Mouse (Mus musculus) CH12.LX (cell line): Measurements from ENCODE around the gene Cfap77. TPM values are rescaled to one million over a fixed set of nuclear protein-coding genes. Genes with fewer than 3 reads are reported as not detected.

Experiments used
- DNase-seq: peaks from one replicate; pipeline ENCODE4 v3.0.0-alpha.2; 2013; ENCODE audit errors: extremely low read depth
- H3K27ac ChIP-seq: 2 replicates; pipeline ENCODE4 v1.5.1; 2012; ENCODE audit warnings: low read depth, mild to moderate bottlenecking, control low read depth, moderate library complexity; ENCODE audit not compliant: insufficient read depth
- H3K27me3 ChIP-seq: replicated peaks from 2 replicates; pipeline ENCODE3; 2012; ENCODE audit warnings: inconsistent platforms
- H3K36me3 ChIP-seq, 2 experiments: replicated peaks in 1 of 2; 2 replicates each; pipeline versions ENCODE3 to v1.6.1; 2012; ENCODE audit warnings: inconsistent platforms in 1 of 2, low read length in 1 of 2, mild to moderate bottlenecking in 1 of 2, mixed read lengths in 1 of 2, moderate library complexity in 1 of 2; ENCODE audit not compliant: control insufficient read depth in 1 of 2, insufficient read depth in 1 of 2
- H3K4me1 ChIP-seq, 2 experiments: 2 replicates each; pipeline ENCODE4 v1.6.1; 2012; ENCODE audit warnings: inconsistent platforms in 1 of 2, moderate library complexity in 1 of 2; ENCODE audit not compliant: insufficient read depth in 2 of 2, control insufficient read depth in 1 of 2
- H3K4me2 ChIP-seq: 2 replicates; pipeline ENCODE4 v1.6.1; 2012; ENCODE audit warnings: low read depth, mild to moderate bottlenecking, control low read depth; ENCODE audit not compliant: poor library complexity, insufficient read depth, severe bottlenecking
- H3K4me3 ChIP-seq, 3 experiments: fragments of 150-350 bp in 1 of 3; sonication (generic) in 1 of 3; replicated peaks in 1 of 3; 2 replicates each; pipeline versions ENCODE3 to v1.5.1; 2011 to 2012; ENCODE audit warnings: low read depth in 2 of 3, low read length in 2 of 3, mild to moderate bottlenecking in 2 of 3, moderate library complexity in 2 of 3, control low read depth in 1 of 3, improper control_type of control experiment in 1 of 3, inconsistent platforms in 1 of 3, mixed read lengths in 1 of 3; ENCODE audit not compliant: poor library complexity in 1 of 3
- H3K79me2 ChIP-seq: replicated peaks from 2 replicates; pipeline ENCODE4 v1.6.1; 2012; ENCODE audit warnings: mild to moderate bottlenecking, moderate library complexity; ENCODE audit not compliant: control insufficient read depth, poor library complexity, insufficient read depth, severe bottlenecking; ENCODE audit errors: extremely low read depth
- H3K9ac ChIP-seq: 2 replicates; pipeline ENCODE4 v1.6.1; 2012; ENCODE audit warnings: low read depth, mild to moderate bottlenecking, control low read depth, moderate library complexity; ENCODE audit not compliant: insufficient read depth
- H3K9me3 ChIP-seq: replicated peaks from 2 replicates; pipeline ENCODE3; 2012; ENCODE audit warnings: low read length, inconsistent platforms, mixed read lengths
- CHD1 ChIP-seq: IDR thresholded peaks from 2 replicates; pipeline ENCODE4 v1.6.1; 2012; ENCODE audit warnings: low read depth, low read length, improper control_type of control experiment, inconsistent platforms
- CHD2 ChIP-seq: IDR thresholded peaks from 2 replicates; pipeline ENCODE4 v1.6.1; 2011; ENCODE audit warnings: low read length, improper control_type of control experiment
- E2F4 ChIP-seq: IDR thresholded peaks from 2 replicates; pipeline ENCODE4 v1.6.1; 2011; ENCODE audit warnings: low read depth, low read length, improper control_type of control experiment; ENCODE audit not compliant: insufficient replicate concordance
- EP300 ChIP-seq: IDR thresholded peaks from 2 replicates; pipeline ENCODE4 v1.6.1; 2011; ENCODE audit warnings: low read length, improper control_type of control experiment
- ETS1 ChIP-seq: conservative IDR thresholded peaks from 2 replicates; pipeline ENCODE4 v1.6.1; 2012; ENCODE audit warnings: low read depth, mild to moderate bottlenecking, inconsistent platforms, low read length, improper control_type of control experiment, moderate library complexity
- IRF4 ChIP-seq: IDR thresholded peaks from 2 replicates; pipeline ENCODE4 v1.6.1; 2014; ENCODE audit warnings: low read depth, mild to moderate bottlenecking, inconsistent platforms, low read length, improper control_type of control experiment
- JUN ChIP-seq: IDR thresholded peaks from 2 replicates; pipeline ENCODE4 v1.6.1; 2011; ENCODE audit warnings: low read depth, mild to moderate bottlenecking, low read length, improper control_type of control experiment, moderate library complexity; ENCODE audit not compliant: insufficient read depth
- JUND ChIP-seq: conservative IDR thresholded peaks from 2 replicates; pipeline ENCODE4 v1.6.1; 2011; ENCODE audit warnings: low read depth, low read length, improper control_type of control experiment
- MAX ChIP-seq: IDR thresholded peaks from 2 replicates; pipeline ENCODE4 v1.6.1; 2011; ENCODE audit warnings: low read length, improper control_type of control experiment
- MAZ ChIP-seq: IDR thresholded peaks from 2 replicates; pipeline ENCODE4 v1.6.1; 2012; ENCODE audit warnings: low read depth, mild to moderate bottlenecking, inconsistent platforms, low read length, improper control_type of control experiment, moderate library complexity
- MXI1 ChIP-seq: IDR thresholded peaks from 2 replicates; pipeline ENCODE4 v1.6.1; 2011; ENCODE audit warnings: mild to moderate bottlenecking, low read depth, low read length, improper control_type of control experiment
- MYC ChIP-seq: IDR thresholded peaks from 2 replicates; pipeline ENCODE4 v1.6.1; 2011; ENCODE audit warnings: low read depth, mild to moderate bottlenecking, improper control_type of control experiment, low read length
- PAX5 ChIP-seq: IDR thresholded peaks from 2 replicates; pipeline ENCODE4 v1.6.1; 2012; ENCODE audit warnings: low read length, inconsistent platforms, mixed read lengths
- POLR2AphosphoS2 ChIP-seq: IDR thresholded peaks from 2 replicates; pipeline ENCODE4 v1.6.1; 2011; ENCODE audit warnings: low read depth, low read length, improper control_type of control experiment
- RCOR1 ChIP-seq: conservative IDR thresholded peaks from 2 replicates; pipeline ENCODE4 v1.6.1; 2012; ENCODE audit warnings: low read depth, mild to moderate bottlenecking, inconsistent platforms, low read length, improper control_type of control experiment
- TBP ChIP-seq: conservative IDR thresholded peaks from 2 replicates; pipeline ENCODE4 v1.6.1; 2011; ENCODE audit warnings: low read depth, low read length, improper control_type of control experiment
- USF1 ChIP-seq: IDR thresholded peaks from 2 replicates; pipeline ENCODE4 v1.6.1; 2014; ENCODE audit warnings: low read depth, mild to moderate bottlenecking, inconsistent platforms, low read length, improper control_type of control experiment
- ZMIZ1 ChIP-seq: IDR thresholded peaks from 2 replicates; pipeline ENCODE4 v1.6.1; 2012; ENCODE audit warnings: low read depth, mild to moderate bottlenecking, inconsistent platforms, low read length, improper control_type of control experiment
- ZNF384 ChIP-seq: IDR thresholded peaks from 2 replicates; pipeline ENCODE4 v1.6.1; 2012; ENCODE audit warnings: low read depth, low read length, improper control_type of control experiment, inconsistent platforms
- dilution Hi-C: fragments of 300-500 bp; cut with MboI; formaldehyde crosslinking; loops from 2 replicates; pipeline ENCODE4 v1.14.3; 2020; ENCODE audit warnings: low sequenced_read_pairs; ENCODE audit not compliant: extremely low pct_unique_long_range_greater_than_20kb, extremely low pct_ligation_motif_present
- in situ Hi-C: fragments of 300-500 bp; cut with MboI; formaldehyde crosslinking; loops from 3 replicates; pipeline ENCODE4 v1.14.3; 2019; ENCODE audit warnings: low sequenced_read_pairs, low pct_ligation_motif_present, low pct_unique_long_range_greater_than_20kb, mixed read lengths
- polyA plus RNA-seq: library from polyadenylated mRNA; unstranded; fragments of >175 nt; gene quantifications from 2 replicates; pipeline ENCODE4 v1.2.1, GENCODE M21; 2012; ENCODE audit warnings: low read depth; ENCODE audit not compliant: insufficient read length
- total RNA-seq, 2 experiments: library from RNA; depleted of rRNA; stranded (reverse); fragments of 300-350 nt in 1 of 2; fragments of >200 nt in 1 of 2; gene quantifications; 2 replicates each; pipeline ENCODE4 v1.2.3; 2012 to 2014

Cfap77 gene
- total and polyA plus RNA-seq, 3 experiments: 0.25 to 0.47 (median 0.35) TPM

GRCm38 (mm10) chr2:28995436-28995835, 59.4 kb downstream of the Cfap77 start:
- dilution Hi-C loops: no loop called here
- H3K4me1 ChIP-seq: no peaks in the 10 kb centered on the region

GRCm38 (mm10) chr2:28994014-28994413, 60.9 kb downstream of the Cfap77 start:
- TF ChIP-seq MAX (no peak), JUN (no peak), USF1 (no peak), IRF4 (no peak)
- no peaks in the 10 kb centered on the region for H3K79me2 ChIP-seq
- H3K36me3 ChIP-seq: no peaks in the 10 kb centered on the region
- dilution Hi-C loops (no loop called here), in situ Hi-C loops (no loop called here)
- H3K9ac ChIP-seq: no peak overlapping the region
- H3K4me1 ChIP-seq: no peaks in the 10 kb centered on the region
- no peak for DNase-seq
- no peak overlapping the region for H3K4me3 ChIP-seq
- peaks cover 9% of the 10 kb centered on the region for H3K9me3 ChIP-seq
- no peak overlapping the region for H3K27ac ChIP-seq
- H3K4me2 ChIP-seq: no peak overlapping the region
- peaks cover 62% of the 10 kb centered on the region for H3K27me3 ChIP-seq

More at GRCm38 (mm10) chr2:28995436-28995835, 59.4 kb downstream of the Cfap77 start:
- TF ChIP-seq TBP (no peak), CHD2 (no peak), ETS1 (no peak), MAZ (no peak), JUND (no peak), EP300 (no peak), ZMIZ1 (no peak), POLR2AphosphoS2 (no peak), MXI1 (no peak), CHD1 (no peak), MYC (no peak), E2F4 (no peak), RCOR1 (no peak), JUN (no peak), ZNF384 (no peak), PAX5 (no peak), MAX (no peak)
- no peaks in the 10 kb centered on the region for H3K79me2 ChIP-seq
- H3K27me3 ChIP-seq: peaks cover 66% of the 10 kb centered on the region
- H3K4me3 ChIP-seq: no peak overlapping the region
- peaks cover 6% of the 10 kb centered on the region for H3K9me3 ChIP-seq
- in situ Hi-C loops: no loop called here
- H3K27ac ChIP-seq: no peak overlapping the region
- no peak overlapping the region for H3K4me2 ChIP-seq
- DNase-seq: no peak
- no peak overlapping the region for H3K9ac ChIP-seq
- H3K36me3 ChIP-seq: no peaks in the 10 kb centered on the region
